Mouse (Mus musculus) heart, postnatal 0 days (tissue): ENCODE data around the gene Megf8. TPM values are rescaled to one million over a fixed set of nuclear protein-coding genes. Genes with fewer than 3 reads are reported as not detected.

ENCODE experiments used
- ATAC-seq: fragments of 200-750 bp; cut with Nextera tagmentation; 2 replicates; pipeline ENCODE4 v1.8.0; 2017; ENCODE audit warnings: low read depth, moderate number of reproducible peaks, moderate library complexity; ENCODE audit not compliant: insufficient read depth
- DNase-seq: peaks from one replicate; pipeline ENCODE4 v3.0.0-alpha.2; 2016; ENCODE audit warnings: low spot score
- H3K27ac ChIP-seq: fragments of 300-500 bp; sonication (generic); 2 replicates; pipeline ENCODE4 v1.5.1; 2014; ENCODE audit warnings: low read depth, mild to moderate bottlenecking
- H3K27me3 ChIP-seq: fragments of 300-500 bp; sonication (generic); 2 replicates; pipeline ENCODE4 v1.6.1; 2014; ENCODE audit warnings: low read length, mixed read lengths; ENCODE audit not compliant: control insufficient read depth, insufficient read depth
- H3K36me3 ChIP-seq: fragments of 300-500 bp; sonication (generic); replicated peaks from 2 replicates; pipeline ENCODE4 v1.6.1; 2014; ENCODE audit warnings: low read length, mixed read lengths; ENCODE audit not compliant: control insufficient read depth, insufficient read depth
- H3K4me1 ChIP-seq: fragments of 300-500 bp; sonication (generic); 2 replicates; pipeline ENCODE4 v1.6.1; 2014; ENCODE audit warnings: antibody characterized with exemption; ENCODE audit not compliant: control insufficient read depth, insufficient read depth
- H3K4me2 ChIP-seq: fragments of 300-500 bp; sonication (generic); 2 replicates; pipeline ENCODE4 v1.6.1; 2014; ENCODE audit warnings: low read depth, mild to moderate bottlenecking, low read length, moderate library complexity
- H3K4me3 ChIP-seq: fragments of 300-500 bp; sonication (generic); 2 replicates; pipeline ENCODE4 v1.5.1; 2014; ENCODE audit warnings: low read depth, low read length
- H3K9ac ChIP-seq: fragments of 300-500 bp; sonication (generic); replicated peaks from 2 replicates; pipeline ENCODE4 v1.6.1; 2014; ENCODE audit warnings: low read depth, low read length, mixed read lengths
- H3K9me3 ChIP-seq: fragments of 300-500 bp; sonication (generic); replicated peaks from 2 replicates; pipeline ENCODE4 v1.6.1; 2016; ENCODE audit warnings: low read length; ENCODE audit not compliant: control insufficient read depth
- CTCF ChIP-seq: IDR thresholded peaks from 2 replicates; pipeline ENCODE4 v1.5.1; 2016; ENCODE audit warnings: antibody characterized with exemption, control low read depth, low read depth
- EP300 ChIP-seq: IDR thresholded peaks from 2 replicates; pipeline ENCODE4 v1.6.1; 2016; ENCODE audit warnings: antibody characterized with exemption, low read depth
- WGBS: fragments of 180-500 bp; shearing (Covaris S2); extraction: QIAGEN DNeasy Blood & Tissue Kit; methylation state at CpG from one replicate; pipeline ENCODE4 v1.1.7; 2014; 5-methylcytosine and 5-hydroxymethylcytosine counted together
- polyA plus RNA-seq: library from polyadenylated mRNA; unstranded; fragments of >200 nt; fragmentation: Nextera tagmentation; extraction: Ambion mirVana; gene quantifications from 2 replicates; pipeline ENCODE4 v1.2.1, GENCODE M21; 2015
- total RNA-seq: library from RNA; depleted of rRNA; stranded (reverse); fragments of >200 nt; gene quantifications from 2 replicates; pipeline ENCODE4 v1.2.3, GENCODE M21; 2014; ENCODE audit warnings: low replicate concordance

Megf8 gene
- total and polyA plus RNA-seq, 2 experiments from 2014 or later: 4.4 to 17.7 TPM

GRCm38 (mm10) chr7:25294960-25295722 is 21.8 kb upstream of the Megf8 start:
- H3K36me3 ChIP-seq: peaks cover 42% of the 10 kb centered on the region
- TF ChIP-seq EP300 (no peak), CTCF (no peak)
- peaks cover 3% of the 10 kb centered on the region; the same call in 1 of the 2 replicates for H3K4me1 ChIP-seq
- no peak overlapping the region for H3K27ac ChIP-seq
- DNase-seq (no peak), ATAC-seq (no peak)
- H3K4me2 ChIP-seq: no peak overlapping the region
- H3K4me3 ChIP-seq: no peak overlapping the region
- WGBS: 84% methylated on average over 12 of the region's 12 CpGs
- no peaks in the 10 kb centered on the region for H3K27me3 ChIP-seq
- H3K9me3 ChIP-seq: no peaks in the 10 kb centered on the region
- H3K9ac ChIP-seq: no peak overlapping the region

GRCm38 (mm10) chr7:25296945-25297453 is 20.0 kb upstream of the Megf8 start:
- peak overlapping the region; percentile 58 for H3K9ac ChIP-seq
- TF ChIP-seq EP300 (no peak), CTCF (no peak)
- H3K4me2 ChIP-seq: peak overlapping the region; percentile 88
- no peaks in the 10 kb centered on the region for H3K27me3 ChIP-seq
- peak overlapping the region; percentile 75 for H3K4me3 ChIP-seq
- peaks cover 24% of the 10 kb centered on the region for H3K36me3 ChIP-seq
- peak; percentile 8; the same call in 1 of the 2 replicates for ATAC-seq
- H3K27ac ChIP-seq: peak overlapping the region; percentile 70
- WGBS: 2% methylated on average over 21 of the region's 21 CpGs
- H3K9me3 ChIP-seq: no peaks in the 10 kb centered on the region
- no peak for DNase-seq
- peaks cover 3% of the 10 kb centered on the region; the same call in 1 of the 2 replicates for H3K4me1 ChIP-seq

- DNase-seq (peak; percentile 90), ATAC-seq (peak; percentile 90)
- H3K36me3 ChIP-seq: peaks cover 17% of the 10 kb centered on the region
- no peaks in the 10 kb centered on the region for H3K27me3 ChIP-seq
- WGBS: under 1% methylated on average over 52 of the region's 52 CpGs
- H3K9me3 ChIP-seq: no peaks in the 10 kb centered on the region
- peak within 1 kb of the TSS; percentile 88 for H3K4me2 ChIP-seq
- TF ChIP-seq CTCF (peak; percentile 39), EP300 (peak; percentile 67; the same call in 1 of the 2 replicates)
- peak within 1 kb of the TSS; percentile 75 for H3K4me3 ChIP-seq
- peak within 1 kb of the TSS; percentile 58 for H3K9ac ChIP-seq
- H3K4me1 ChIP-seq: peaks cover 3% of the 10 kb centered on the region; the same call in 1 of the 2 replicates
- H3K27ac ChIP-seq: peak within 1 kb of the TSS; percentile 70
Observed at GRCm38 (mm10) chr7:25297454-25298325, 19.3 kb upstream of the Megf8 start, which contains the start of gene Pafah1b3. Gene Pafah1b3 (minus strand): TSS chr7:25297986.

- Histone ChIP-seq H3K27ac (no peak within 1 kb of the TSS), H3K9me3 (no peaks in the 10 kb centered on the region), H3K4me1 (peaks cover 9% of the 10 kb centered on the region), H3K4me3 (no peak within 1 kb of the TSS), H3K36me3 (no peaks in the 10 kb centered on the region), H3K4me2 (no peak within 1 kb of the TSS), H3K27me3 (peaks cover 11% of the 10 kb centered on the region), H3K9ac (no peak within 1 kb of the TSS)
- no peak for ATAC-seq
- WGBS: 55% methylated on average over 19 of the region's 19 CpGs
- DNase-seq: no peak
- TF ChIP-seq EP300 (no peak), CTCF (no peak)
Observed at GRCm38 (mm10) chr7:25301063-25301462, 15.9 kb upstream of the Megf8 start, which contains the start of gene Prr19. Gene Prr19 (plus strand): TSS chr7:25301411.

- DNase-seq (no peak), ATAC-seq (no peak)
- no peaks in the 10 kb centered on the region for H3K9me3 ChIP-seq
- no peak overlapping the region for H3K4me2 ChIP-seq
- no peak overlapping the region for H3K4me3 ChIP-seq
- no peaks in the 10 kb centered on the region for H3K36me3 ChIP-seq
- H3K9ac ChIP-seq: no peak overlapping the region
- 49% methylated on average over 9 of the region's 9 CpGs for WGBS
- peaks cover 30% of the 10 kb centered on the region for H3K27me3 ChIP-seq
- H3K27ac ChIP-seq: no peak overlapping the region
- peaks cover 7% of the 10 kb centered on the region; the same call in 1 of the 2 replicates for H3K4me1 ChIP-seq
- TF ChIP-seq CTCF (no peak), EP300 (no peak)
Observed at GRCm38 (mm10) chr7:25303003-25303684, 13.8 kb upstream of the Megf8 start.
